Mouse (Mus musculus) liver (tissue): ENCODE results near the gene Dgki.

Experiments used
- DNase-seq: peaks from one replicate; pipeline ENCODE4 v3.0.0-alpha.2; 2020; ENCODE audit warnings: mixed read lengths

The Dgki gene

DNA sequence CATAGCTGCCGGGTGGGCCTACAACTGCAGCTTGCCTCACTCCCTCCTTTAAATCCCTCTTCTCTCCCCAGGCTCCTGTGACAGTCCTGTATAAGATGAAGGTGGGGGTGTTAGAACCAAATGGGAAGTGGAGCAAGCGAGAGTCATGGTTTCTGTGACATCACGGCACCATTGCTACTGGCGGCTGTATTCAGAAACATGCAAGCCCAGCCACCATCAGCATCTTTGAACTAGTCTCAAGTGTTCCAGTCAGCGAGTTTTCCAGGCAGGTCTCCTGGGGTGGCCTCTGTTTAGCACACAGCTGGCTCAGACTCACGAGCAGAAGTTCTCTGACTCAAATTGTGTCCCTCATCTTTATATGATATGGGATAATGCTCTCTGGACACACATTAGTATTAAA is 68.8 kb downstream of the Dgki start:
- no peak for DNase-seq

DNA sequence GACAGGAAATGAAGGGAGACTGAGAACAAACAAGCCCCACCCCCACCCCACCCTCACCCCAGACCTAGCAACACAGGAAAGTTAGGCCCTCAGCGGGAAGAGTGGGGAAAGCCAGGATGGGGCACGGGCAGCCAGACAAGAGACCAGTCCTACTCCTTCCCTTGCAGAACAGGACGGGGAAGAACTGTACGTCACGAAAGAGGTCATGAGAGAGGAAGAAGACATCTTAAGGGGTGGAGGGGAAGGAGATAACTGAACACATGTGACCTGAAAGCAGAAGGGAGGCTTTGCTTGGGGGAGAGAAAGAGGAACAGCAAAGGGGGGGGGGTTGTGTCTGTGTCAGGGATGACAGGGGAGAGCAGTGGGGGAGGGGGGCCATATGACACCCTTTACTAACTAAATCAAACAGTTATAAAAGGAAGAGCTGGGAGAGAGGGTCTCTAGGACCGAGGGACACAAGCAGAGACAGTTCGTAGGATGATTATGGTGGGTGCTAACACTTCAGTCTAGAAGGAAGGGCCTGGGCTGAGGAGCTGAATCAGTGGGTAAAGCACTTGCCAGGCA is 77.0 kb downstream of the Dgki start:
- DNase-seq, result no peak

DNA sequence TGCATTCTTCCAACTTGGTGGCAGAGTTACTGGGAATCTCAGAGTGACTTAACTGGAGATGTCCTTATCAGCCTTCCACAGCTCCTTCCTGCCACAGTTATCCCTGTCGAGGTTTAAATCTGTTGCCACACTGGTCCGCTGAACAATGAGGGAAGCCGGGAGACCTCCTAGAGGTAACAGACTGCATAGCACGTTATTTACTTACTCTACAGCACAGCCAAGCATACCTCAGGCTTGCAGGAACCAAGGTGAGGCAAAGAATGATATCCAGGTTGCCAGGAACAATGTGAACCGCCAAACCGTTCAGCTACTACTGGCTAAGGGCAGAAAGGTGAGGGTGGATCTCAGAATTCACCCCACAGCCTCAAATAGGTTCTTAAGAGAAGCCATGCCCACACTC is 78.0 kb downstream of the Dgki start:
- no peak for DNase-seq

DNA sequence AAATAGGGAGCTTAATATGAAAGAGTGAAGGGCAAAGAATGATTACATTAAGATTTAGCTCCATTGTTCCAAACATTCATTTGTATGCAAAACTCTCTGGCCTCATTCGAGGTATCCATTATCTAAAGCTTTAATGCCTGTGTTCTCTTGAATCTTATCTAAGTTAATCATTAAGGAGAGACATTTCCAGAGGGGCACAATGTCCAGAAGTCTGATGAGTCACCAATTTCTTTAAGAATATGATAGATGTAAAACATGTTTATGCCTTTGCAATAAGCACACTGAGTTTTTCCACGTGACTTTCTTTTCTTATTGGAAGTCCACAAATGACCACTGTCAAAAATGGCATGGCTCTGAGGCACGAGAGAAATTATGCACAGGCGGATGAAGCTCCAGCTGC is 80.9 kb downstream of the Dgki start:
- no peak for DNase-seq

DNA sequence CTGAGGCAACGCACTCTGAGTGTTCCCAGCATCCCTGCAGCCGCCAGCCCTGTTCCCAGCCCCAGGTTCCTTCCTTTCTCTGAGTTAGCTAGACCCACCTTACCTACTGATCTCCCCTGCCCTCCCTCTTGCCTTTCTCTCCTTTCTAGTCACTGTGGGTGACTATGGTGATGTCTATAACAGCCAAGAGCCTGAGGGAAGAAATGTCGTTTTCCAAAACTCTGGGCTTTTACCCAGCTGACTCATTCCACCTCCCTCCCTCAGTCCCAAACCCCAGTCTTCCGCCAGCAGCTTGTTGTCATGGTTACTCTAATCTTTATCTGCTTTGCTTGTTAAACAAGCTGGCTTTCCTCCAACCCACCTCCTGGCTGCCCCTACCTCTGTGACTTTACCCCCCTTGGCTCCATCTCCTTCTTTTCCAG is 83.6 kb downstream of the Dgki start:
- DNase-seq, result no peak

DNA sequence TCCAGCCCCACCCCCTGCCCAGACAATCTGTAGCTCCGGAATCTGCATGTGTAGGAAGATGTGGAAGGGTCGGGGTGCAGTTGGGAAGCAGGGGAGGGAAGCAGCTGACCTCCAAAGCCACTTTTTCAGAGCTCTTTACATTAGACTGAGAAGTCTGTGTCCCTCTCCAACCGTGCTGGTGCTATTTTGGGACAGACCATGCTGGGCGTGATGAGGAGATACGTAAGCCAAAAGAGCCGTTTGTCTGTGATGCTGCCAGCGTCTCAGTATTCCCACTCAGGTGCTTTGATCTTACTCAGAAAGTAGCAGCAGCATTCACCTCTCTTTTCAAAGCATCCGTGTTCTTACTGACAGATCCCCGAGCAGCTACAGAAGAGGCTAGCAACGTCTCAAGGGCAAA is 84.3 kb downstream of the Dgki start:
- no peak for DNase-seq

DNA sequence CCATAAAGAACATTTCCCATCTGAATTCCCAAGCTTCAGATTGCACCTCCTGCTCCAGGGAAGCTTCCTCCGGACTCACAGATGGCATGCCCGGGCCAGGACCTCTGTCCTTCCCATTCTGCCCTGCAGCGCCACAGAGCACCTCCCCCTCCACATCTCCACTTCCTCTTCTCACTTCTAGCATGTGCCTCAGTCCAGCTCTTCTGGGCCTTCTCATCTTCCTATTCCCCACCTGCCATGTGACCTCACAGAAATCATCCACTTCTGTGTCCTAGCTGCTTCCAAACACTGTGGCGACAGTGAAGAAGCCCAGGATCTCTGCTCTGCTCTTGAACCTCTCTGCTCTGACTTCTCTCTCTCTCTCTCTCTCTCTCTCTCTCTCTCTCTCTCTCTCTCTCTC is 87.1 kb downstream of the Dgki start:
- DNase-seq, result peak; percentile 21

DNA sequence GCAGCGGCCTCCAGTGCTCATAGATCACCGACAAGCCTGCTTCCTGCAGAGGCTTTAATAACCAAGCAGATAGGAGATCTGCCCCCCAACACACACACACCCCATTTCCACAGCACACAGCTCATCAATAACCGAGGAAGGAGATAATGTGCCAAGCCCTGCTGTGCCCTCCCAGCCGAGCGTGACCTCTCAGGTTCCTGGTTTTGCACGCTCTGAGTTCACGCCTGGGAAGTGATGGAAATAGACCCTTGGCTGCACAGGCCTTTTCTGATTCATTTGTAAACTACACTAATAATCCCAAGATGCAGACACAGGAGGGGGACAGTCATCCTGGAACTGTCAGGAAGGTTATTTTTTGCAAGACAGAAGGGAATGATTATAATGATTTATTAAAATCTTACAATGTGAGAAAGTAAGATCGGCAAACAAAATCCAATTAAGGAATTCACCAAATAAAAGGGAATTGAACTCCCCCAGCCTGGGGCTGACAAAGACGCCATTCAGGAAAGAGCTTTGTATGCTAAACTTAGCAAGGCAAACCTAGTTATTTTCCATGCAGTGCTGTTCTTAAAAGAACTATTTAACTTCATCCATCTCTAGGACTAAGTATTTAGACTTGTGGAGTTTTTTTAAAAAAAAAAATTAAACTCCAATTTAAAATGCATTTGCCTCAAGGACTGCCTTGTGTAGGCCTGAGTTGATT is 88.3 kb downstream of the Dgki start:
- DNase-seq, result no peak

DNA sequence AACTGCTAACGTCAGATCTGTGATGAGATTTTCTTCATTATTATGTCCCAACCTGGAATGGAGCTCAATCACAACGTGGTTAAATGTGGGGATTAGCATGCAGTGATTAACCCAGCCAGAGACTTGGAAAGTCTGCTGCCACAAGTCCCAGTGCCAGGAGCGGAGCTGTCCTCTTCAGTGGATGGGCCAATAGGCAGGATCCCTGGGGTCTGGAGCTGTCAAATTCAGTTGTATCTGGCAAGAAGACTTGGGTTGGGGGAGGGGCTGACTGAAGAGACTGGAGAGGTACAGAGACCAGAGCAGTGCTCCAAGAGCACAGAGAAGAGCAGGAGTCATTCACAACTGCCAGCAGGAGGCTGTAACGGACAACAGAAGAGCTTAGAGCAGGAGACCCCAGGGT is 97.1 kb downstream of the Dgki start:
- DNase-seq, result no peak

DNA sequence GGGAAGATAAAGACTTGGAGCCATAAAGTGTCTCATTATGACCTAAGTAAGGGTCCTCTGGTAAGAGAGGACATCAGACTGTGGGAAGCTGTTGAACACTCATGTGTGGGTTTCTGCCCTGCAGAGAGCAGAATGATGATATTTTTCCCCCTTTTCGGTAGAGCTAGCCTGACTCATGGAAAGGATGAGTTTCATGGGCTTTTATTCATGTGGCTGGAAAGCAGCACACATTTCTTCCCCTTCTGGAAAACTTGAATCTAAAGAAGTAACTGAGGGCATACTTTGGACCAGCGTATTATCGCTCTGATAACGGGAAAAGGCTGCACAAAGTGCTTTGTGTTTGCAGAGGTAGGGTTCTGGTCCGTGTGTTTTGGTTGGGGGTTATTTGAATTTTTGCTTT is 99.1 kb downstream of the Dgki start:
- DNase-seq, result no peak

DNA sequence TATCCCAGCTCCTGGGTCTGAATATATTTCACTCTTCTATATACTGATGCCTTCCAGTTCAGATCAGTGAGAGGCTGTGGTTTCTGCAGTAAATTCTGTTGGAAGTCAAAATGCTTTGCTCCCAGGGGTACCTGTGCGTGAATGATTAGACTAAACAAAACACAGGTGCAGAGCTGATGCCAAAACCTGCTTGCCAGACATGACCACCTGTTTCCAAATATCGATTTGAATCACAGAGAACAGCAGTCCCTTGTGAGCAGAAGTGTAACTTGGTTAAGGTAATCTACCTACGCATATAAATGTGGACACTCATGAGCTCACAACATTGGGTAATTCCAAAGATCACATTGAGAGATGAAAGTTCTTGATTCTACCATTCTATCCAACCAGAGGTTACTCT is 100.5 kb downstream of the Dgki start:
- no peak for DNase-seq

DNA sequence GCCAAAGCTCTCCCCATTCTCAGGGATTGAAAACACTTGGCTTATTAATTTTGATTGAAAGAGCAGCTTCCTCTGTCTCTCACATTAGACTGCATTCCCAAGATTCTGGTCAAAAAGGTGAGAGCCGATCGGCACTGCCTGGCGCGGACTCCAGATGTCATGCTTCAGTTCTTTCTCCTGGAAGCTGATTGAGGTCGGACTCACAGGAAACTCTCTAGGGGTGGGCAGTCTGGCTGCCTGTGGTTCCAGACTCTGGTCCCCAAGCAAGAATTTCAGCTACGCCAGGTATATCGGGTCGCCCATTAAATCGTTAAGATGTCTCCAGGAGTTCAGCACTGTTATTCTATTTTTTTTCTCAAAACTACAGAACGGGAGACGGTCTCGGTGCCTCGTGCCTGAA is 102.2 kb downstream of the Dgki start:
- DNase-seq, result no peak

DNA sequence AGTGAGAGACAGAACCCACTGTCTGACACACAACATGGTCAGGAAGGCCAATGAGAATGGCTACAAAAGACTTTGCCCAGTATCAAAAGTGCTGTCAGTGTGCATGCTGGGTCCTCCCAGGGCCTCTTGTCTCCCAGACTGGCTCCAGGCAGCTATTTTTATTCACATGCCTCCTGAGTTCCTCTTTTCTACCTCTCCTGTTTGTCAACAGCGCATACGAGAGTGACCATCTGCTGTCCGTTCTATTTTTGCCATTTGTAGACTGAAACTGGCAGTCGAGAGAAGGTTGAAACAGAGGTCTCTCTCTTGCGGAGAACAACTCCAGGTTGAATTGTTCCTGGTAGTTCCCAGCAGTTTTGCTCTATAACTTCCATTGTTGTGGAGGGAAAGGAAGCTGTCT is 103.1 kb downstream of the Dgki start:
- DNase-seq, result no peak

DNA sequence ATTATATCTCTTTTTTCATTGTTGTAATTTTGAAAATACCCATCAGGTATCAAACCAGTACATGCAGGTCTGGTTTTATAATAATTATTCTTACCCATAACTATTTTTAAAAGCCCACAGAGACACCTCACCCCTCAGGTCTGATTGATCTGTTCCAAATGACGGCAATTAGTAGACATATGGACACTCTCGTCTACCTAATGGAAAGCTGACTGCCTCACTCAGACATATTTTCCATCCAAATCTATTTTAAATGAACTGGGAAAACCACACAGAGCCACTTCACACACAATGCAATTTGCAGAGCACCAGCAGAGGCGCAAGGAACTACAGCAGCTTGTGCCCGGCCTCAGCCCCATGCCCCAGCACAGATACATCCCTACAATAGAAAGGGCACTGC is 104.2 kb downstream of the Dgki start:
- DNase-seq, result no peak

DNA sequence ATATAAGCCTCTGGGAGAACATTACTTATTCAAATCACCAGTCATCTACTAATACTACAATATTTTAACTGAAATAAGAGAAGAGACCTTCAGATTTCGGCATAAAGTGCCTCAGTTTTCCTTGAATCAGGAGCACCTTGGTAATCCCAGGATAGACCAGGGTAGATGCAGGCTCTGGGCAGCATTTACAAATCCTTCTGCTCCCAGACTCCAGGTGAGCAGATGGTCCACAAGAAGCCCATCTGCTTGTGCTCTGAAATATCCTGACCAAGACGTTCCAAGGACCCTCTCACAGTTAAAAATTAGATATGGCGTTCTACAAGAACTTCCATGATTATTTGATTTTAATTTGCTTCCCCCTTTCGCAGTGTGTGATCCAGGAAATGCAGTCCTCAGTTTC is 118.0 kb downstream of the Dgki start:
- DNase-seq, result no peak

DNA sequence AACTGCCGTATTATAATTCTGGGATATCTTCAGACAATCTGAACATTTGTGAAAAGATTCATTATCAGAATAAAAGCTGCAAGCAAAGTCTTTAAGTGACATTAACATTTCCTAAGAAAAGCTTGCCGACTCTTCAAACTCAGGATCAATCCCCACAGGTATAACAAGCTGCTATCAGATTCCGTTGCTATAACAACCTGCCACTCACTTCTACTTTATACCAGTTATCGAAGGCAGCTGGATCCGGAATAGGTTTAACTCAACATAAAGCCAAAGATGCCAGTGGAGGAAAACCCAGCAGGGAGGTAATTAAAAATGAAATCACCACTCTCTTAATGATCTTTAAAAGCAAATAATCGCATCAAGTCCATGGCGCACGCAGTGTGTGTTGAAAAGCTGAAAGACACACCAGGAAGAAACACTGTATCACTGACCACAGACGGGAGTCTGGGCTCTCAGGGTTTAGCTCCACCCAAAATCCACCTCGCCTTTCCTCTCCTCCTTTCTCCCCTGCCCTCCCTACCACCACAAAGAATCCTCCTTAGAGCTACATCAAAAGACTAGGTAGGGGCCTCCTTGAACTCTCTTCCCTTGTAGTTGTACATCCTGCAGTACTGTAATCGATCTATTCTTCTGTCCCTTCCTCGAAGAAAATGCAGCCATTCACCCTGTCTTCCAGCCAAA is 128.7 kb downstream of the Dgki start:
- DNase-seq, result no peak

DNA sequence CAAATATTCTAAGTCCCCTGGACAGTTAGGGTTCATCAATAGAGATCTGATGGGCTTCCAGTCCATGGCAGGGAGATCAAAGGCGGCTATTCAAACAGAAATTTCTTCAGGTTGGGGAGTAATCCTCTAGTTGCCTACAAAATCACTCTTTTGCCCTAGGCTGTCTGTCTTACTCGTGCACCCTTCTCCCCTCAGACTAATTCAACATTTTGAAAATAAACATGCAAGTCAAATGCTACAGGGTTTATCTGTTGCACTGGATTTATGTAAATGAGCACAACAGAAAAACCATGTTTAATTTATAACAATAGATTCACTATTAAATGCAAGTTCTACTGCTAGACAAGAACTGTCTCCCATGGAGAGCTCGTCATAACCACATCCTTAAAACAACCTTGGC is 141.1 kb downstream of the Dgki start:
- no peak for DNase-seq

DNA sequence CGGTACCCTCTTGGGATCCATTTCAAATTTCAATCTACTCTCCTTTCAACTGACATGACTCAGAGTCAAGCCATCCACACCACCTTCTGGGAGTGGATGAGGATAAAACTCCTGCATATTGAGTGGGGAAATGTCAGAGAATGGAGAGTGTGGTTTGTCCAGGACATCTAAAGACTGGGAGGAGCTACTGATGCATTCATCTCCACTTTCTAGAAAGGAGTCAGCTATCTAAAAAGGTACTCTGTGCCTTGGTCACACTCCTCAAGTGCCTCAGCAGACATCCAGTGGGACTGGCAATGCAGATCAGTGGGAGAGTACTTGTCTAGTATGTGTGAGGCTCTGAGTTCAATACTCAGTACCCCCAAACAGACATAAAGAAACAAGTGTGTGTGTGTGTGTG is 145.9 kb downstream of the Dgki start:
- DNase-seq, result no peak

DNA sequence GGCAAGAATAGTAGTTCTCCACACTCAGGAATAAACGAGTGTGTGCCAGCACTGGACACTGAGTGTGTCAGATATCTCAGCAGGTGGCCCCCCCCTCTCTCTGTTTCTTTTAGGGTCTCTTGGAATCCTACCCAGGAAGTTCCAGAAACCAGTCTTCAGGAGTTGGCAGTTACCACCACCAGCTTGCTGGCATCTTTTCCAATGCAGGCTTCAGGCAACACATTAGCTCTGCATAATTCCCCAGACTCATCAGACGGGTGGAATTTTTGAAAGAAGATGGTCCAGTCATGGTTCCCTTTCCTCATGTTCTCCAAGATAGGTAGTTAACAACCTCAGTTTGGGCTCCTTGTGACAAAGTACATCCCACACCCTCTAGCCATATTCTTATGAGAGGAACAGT is 149.5 kb downstream of the Dgki start:
- DNase-seq, result no peak

DNA sequence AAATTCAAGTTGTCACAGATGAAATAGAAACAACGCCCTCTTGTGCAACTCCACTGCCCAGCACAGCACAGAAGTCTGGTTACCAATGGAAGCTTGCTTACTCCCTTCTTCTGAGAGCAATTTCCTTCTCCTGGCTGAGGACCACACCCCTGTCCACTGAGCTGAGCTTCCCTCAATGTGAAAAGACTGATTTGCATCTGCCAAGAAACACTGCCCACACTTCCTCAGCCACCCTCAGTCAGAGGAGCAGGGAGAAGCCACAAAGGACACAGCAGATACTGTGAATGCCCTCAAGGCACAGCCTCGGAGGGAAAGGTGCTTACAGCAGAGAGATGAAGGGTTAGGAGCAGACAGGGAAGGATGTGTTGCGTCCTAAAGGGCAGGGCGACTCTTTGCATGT is 149.9 kb downstream of the Dgki start:
- DNase-seq, result no peak

DNA sequence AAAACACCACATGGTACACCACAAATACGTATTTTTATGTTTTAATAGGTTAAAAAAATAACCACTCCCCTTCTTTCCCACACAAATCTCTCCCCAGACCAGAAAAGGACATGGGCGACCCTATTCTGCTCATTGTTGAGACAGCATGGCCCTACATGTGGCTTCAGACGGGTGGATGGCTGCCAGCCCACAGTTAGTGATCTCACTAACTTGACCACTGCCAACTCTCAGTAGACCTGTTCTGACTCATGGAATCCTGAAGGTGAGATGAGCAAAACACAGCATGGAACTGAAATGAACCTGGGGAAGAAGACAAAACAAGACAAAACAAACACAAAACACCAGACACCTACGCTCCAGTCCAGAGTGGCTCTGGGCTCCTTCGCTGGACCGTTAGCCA is 150.8 kb downstream of the Dgki start:
- DNase-seq, result no peak

DNA sequence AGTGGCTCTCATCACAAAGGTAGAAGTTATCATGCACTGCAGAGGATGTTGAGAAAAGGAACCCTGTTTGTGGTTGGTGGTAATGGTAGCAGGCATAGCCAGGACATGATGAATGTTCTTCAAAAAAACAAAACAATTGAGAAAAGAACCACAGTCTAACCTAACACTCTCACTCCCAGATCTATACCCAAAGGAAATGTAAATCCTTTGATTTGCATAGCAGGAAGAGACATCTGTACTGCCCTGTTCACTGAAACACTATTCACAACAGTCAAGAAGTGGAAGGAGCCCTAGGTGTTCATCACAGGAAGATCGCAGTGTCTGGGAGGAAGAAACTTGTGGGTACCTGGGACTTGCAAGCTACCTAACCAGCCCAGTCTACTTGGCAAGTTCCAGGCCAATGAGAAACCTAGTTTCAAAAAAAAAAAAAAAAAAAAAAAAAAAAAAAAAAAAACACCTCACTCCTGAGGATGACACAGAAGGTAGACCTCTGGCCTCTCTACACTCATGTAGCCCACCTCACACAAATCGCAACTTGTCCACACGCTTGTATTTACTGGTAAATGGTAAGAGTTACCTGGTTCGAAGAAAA is 152.5 kb downstream of the Dgki start:
- DNase-seq, result no peak

DNA sequence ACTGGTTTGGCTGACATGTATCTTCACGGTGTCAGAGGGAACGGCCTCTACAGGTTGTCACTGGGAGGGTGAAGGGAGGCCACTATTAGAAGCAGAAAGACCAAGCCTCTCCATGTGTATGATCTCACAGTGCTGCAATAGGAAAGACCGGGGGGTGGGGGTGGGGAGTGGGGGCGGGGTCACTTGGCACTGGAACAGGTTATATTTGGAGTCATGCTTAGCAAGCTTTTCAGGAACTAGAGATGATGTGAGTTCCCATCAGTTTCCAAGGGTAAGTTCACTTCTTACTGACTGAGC is 156.2 kb downstream of the Dgki start:
- DNase-seq, result no peak
